Mouse (Mus musculus) intestine, embryonic 14.5 days (tissue): ENCODE data around the gene Tex48. TPM values are rescaled to one million over a fixed set of nuclear protein-coding genes. Genes with fewer than 3 reads are reported as not detected.

Experiments used
- ATAC-seq: fragments of 200-750 bp; cut with Nextera tagmentation; replicated peaks from 2 replicates; pipeline ENCODE4 v1.8.0; 2017; ENCODE audit warnings: low read depth, moderate number of reproducible peaks, moderate TSS enrichment, moderate library complexity; ENCODE audit not compliant: low FRiP score, low TSS enrichment
- DNase-seq: peaks from one replicate; pipeline ENCODE4 v3.0.0-alpha.2; 2018; ENCODE audit warnings: low spot score
- H3K27ac ChIP-seq: fragments of 300-500 bp; sonication (generic); 2 replicates; pipeline ENCODE4 v1.5.1; 2014; ENCODE audit warnings: low read depth, mild to moderate bottlenecking, control low read depth
- H3K27me3 ChIP-seq: fragments of 300-500 bp; sonication (generic); replicated peaks from 2 replicates; pipeline ENCODE4 v1.6.1; 2014; ENCODE audit warnings: low read length, control low read depth; ENCODE audit not compliant: control insufficient read depth, insufficient read depth
- H3K36me3 ChIP-seq: fragments of 300-500 bp; sonication (generic); 2 replicates; pipeline ENCODE4 v1.6.1; 2014; ENCODE audit warnings: low read length, control low read depth; ENCODE audit not compliant: control insufficient read depth, insufficient read depth
- H3K4me1 ChIP-seq: fragments of 300-500 bp; sonication (generic); replicated peaks from 2 replicates; pipeline ENCODE4 v1.6.1; 2014; ENCODE audit warnings: low read length, control low read depth, mixed read lengths; ENCODE audit not compliant: control insufficient read depth, insufficient read depth
- H3K4me2 ChIP-seq: fragments of 300-500 bp; sonication (generic); 2 replicates; pipeline ENCODE4 v1.6.1; 2014; ENCODE audit warnings: low read length
- H3K4me3 ChIP-seq: fragments of 300-500 bp; sonication (generic); 2 replicates; pipeline ENCODE4 v1.5.1; 2014; ENCODE audit warnings: low read depth, low read length, control low read depth, mixed read lengths
- H3K9ac ChIP-seq: fragments of 300-500 bp; sonication (generic); 2 replicates; pipeline ENCODE4 v1.6.1; 2014; ENCODE audit warnings: mild to moderate bottlenecking, low read length
- H3K9me3 ChIP-seq: fragments of 300-500 bp; sonication (generic); 2 replicates; pipeline ENCODE4 v1.6.1; 2016; ENCODE audit warnings: low read length, control low read depth; ENCODE audit not compliant: control insufficient read depth
- WGBS: fragments of 180-500 bp; shearing (Covaris S2); extraction: QIAGEN DNeasy Blood & Tissue Kit; methylation state at CpG from one replicate; pipeline ENCODE4 v1.1.7; 2014; 5-methylcytosine and 5-hydroxymethylcytosine counted together
- polyA plus RNA-seq: library from polyadenylated mRNA; unstranded; fragments of >200 nt; fragmentation: Nextera tagmentation; extraction: Ambion mirVana; gene quantifications from 2 replicates; pipeline ENCODE4 v1.2.1, GENCODE M21; 2014

The Tex48 gene
- polyA plus RNA-seq, 1 experiment from 2014 or later, result not detected

- H3K36me3 ChIP-seq, result no peaks in the 10 kb centered on the region
- H3K9me3 ChIP-seq, result no peaks in the 10 kb centered on the region
- no peaks in the 10 kb centered on the region for H3K27me3 ChIP-seq
- no peak for ATAC-seq
- no peaks in the 10 kb centered on the region for H3K4me1 ChIP-seq
- no peak overlapping the region for H3K9ac ChIP-seq
- H3K4me3 ChIP-seq, result no peak overlapping the region
- H3K27ac ChIP-seq, result no peak overlapping the region
- DNase-seq, result no peak
- H3K4me2 ChIP-seq, result no peak overlapping the region
Observed at GRCm38 (mm10) chr4:63643956-63644726, 21.9 kb upstream of the Tex48 start.

DNA sequence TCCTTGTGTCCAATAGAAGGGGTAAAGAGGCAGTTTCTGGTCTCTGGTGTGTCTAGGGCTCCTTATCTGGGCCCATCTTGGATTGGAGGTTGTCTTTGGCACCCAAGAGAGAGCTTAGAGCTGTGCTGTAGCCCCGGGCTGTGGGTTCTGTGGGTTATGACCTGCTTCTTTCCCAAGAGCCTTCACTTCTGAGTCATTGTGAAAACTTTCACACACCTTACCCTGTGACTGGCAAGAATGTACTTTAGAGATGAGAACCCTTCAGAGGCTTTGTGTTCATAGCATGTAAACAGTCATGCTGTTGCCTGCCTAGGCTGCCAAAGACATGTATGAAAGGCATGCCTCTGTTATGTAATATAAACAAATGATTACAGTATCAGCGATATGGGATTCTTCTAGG, 17.6 kb upstream of the Tex48 start:
- Histone ChIP-seq H3K9ac (no peak overlapping the region), H3K4me1 (no peaks in the 10 kb centered on the region), H3K27me3 (no peaks in the 10 kb centered on the region), H3K4me3 (no peak overlapping the region), H3K36me3 (no peaks in the 10 kb centered on the region), H3K9me3 (no peaks in the 10 kb centered on the region), H3K4me2 (no peak overlapping the region), H3K27ac (no peak overlapping the region)
- 75% methylated on average over 2 of the region's 2 CpGs for WGBS
- ATAC-seq, result no peak
- DNase-seq, result no peak

GRCm38 (mm10) chr4:63638603-63639002, 16.4 kb upstream of the Tex48 start:
- Histone ChIP-seq H3K36me3 (no peaks in the 10 kb centered on the region), H3K4me1 (no peaks in the 10 kb centered on the region), H3K9me3 (no peaks in the 10 kb centered on the region), H3K4me3 (no peak overlapping the region), H3K27me3 (no peaks in the 10 kb centered on the region), H3K9ac (no peak overlapping the region), H3K27ac (no peak overlapping the region), H3K4me2 (no peak overlapping the region)
- DNase-seq (no peak), ATAC-seq (no peak)
- WGBS, result 67% methylated on average over 1 of the region's 1 CpGs

DNA sequence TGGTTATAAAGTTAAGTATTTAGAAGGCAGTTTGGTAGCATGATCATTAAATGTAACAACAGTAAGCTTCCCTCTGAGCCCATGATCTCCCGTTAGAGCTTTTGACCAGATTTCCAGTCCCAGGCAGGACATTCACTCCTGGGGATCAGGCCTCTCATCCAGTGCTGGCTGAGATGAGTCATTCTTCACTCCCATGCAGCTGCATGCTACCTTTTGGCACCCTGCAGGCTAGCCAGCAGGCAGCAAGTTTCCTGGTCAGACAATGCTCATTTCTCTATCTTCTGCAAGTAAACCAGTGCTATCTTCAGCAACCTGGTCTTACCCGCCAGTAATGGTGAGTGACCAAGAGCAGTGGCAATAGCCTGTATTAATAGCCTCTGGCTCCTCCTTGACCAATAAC, 11.0 kb upstream of the Tex48 start:
- Histone ChIP-seq H3K4me3 (no peak overlapping the region), H3K36me3 (no peaks in the 10 kb centered on the region), H3K9me3 (no peaks in the 10 kb centered on the region), H3K4me2 (no peak overlapping the region), H3K27me3 (no peaks in the 10 kb centered on the region), H3K27ac (no peak overlapping the region), H3K9ac (no peak overlapping the region), H3K4me1 (no peaks in the 10 kb centered on the region)
- WGBS, result 90% methylated on average over 2 of the region's 2 CpGs
- no peak for ATAC-seq
- DNase-seq, result no peak

DNA sequence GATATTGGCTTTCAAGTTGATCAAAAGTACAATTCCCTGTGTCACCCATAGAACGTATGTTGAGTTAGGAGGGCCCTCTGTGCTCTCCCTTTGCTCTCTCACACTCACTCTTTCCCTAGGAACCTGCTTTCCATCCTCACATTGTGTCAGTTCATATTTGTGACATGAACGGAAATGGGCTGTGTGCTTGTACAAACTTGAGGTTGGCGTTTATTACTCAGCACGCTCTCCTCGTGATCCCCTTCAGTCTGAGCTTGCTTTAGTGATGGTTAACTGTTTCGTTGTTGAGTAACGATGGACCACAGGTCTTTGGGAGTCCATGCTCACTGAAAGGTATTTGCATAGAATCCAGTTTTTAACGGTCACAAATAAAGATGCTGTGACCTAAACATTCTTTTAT, 4.9 kb upstream of the Tex48 start:
- no peak overlapping the region for H3K9ac ChIP-seq
- no peak overlapping the region for H3K4me2 ChIP-seq
- 78% methylated on average over 8 of the region's 8 CpGs for WGBS
- DNase-seq, result no peak
- H3K4me1 ChIP-seq, result no peaks in the 10 kb centered on the region
- ATAC-seq, result no peak
- no peaks in the 10 kb centered on the region for H3K9me3 ChIP-seq
- no peaks in the 10 kb centered on the region for H3K27me3 ChIP-seq
- H3K27ac ChIP-seq, result no peak overlapping the region
- no peaks in the 10 kb centered on the region for H3K36me3 ChIP-seq
- no peak overlapping the region for H3K4me3 ChIP-seq

- WGBS, result 35% methylated on average over 3 of the region's 3 CpGs
- H3K27ac ChIP-seq, result no peak overlapping the region
- H3K9ac ChIP-seq, result no peak overlapping the region
- H3K4me2 ChIP-seq, result no peak overlapping the region
- ATAC-seq (peak; percentile 86), DNase-seq (no peak)
- H3K4me3 ChIP-seq, result no peak overlapping the region
- no peaks in the 10 kb centered on the region for H3K4me1 ChIP-seq
- no peaks in the 10 kb centered on the region for H3K27me3 ChIP-seq
- H3K9me3 ChIP-seq, result no peaks in the 10 kb centered on the region
- H3K36me3 ChIP-seq, result no peaks in the 10 kb centered on the region
Observed at GRCm38 (mm10) chr4:63625563-63626080, 3.4 kb upstream of the Tex48 start.

GRCm38 (mm10) chr4:63621861-63622260, 367 bp downstream of the Tex48 start:
- ATAC-seq (no peak), DNase-seq (no peak)
- Histone ChIP-seq H3K36me3 (no peaks in the 10 kb centered on the region), H3K27me3 (no peaks in the 10 kb centered on the region), H3K9me3 (no peaks in the 10 kb centered on the region), H3K4me2 (no peak overlapping the region), H3K4me1 (no peaks in the 10 kb centered on the region), H3K9ac (no peak overlapping the region), H3K4me3 (no peak overlapping the region), H3K27ac (no peak overlapping the region)
- 75% methylated on average over 2 of the region's 2 CpGs for WGBS

GRCm38 (mm10) chr4:63608391-63608790, 13.8 kb downstream of the Tex48 start:
- Histone ChIP-seq H3K4me3 (no peak overlapping the region), H3K4me2 (no peak overlapping the region), H3K4me1 (no peaks in the 10 kb centered on the region), H3K27me3 (no peaks in the 10 kb centered on the region), H3K27ac (no peak overlapping the region), H3K36me3 (no peaks in the 10 kb centered on the region), H3K9me3 (no peaks in the 10 kb centered on the region), H3K9ac (no peak overlapping the region)
- WGBS, result 86% methylated on average over 7 of the region's 7 CpGs
- ATAC-seq (no peak), DNase-seq (no peak)

GRCm38 (mm10) chr4:63605968-63606367, 16.3 kb downstream of the Tex48 start:
- H3K27me3 ChIP-seq, result no peaks in the 10 kb centered on the region
- DNase-seq (no peak), ATAC-seq (no peak)
- H3K4me2 ChIP-seq, result no peak overlapping the region
- H3K9ac ChIP-seq, result no peak overlapping the region
- H3K36me3 ChIP-seq, result no peaks in the 10 kb centered on the region
- no peak overlapping the region for H3K4me3 ChIP-seq
- WGBS, result 65% methylated on average over 1 of the region's 1 CpGs
- H3K27ac ChIP-seq, result no peak overlapping the region
- no peaks in the 10 kb centered on the region for H3K9me3 ChIP-seq
- H3K4me1 ChIP-seq, result no peaks in the 10 kb centered on the region
